Mouse (Mus musculus): ENCODE data around the gene Col16a1. TPM values are rescaled to one million over a fixed set of nuclear protein-coding genes. Genes with fewer than 3 reads are reported as not detected.
A peak's percentile ranks its signal among the peaks of the same experiment; 100 is the strongest.

Gene Col16a1
- total and polyA plus RNA-seq, 2 experiments from 2014 or later: 7.5 to 29.7 TPM

DNA sequence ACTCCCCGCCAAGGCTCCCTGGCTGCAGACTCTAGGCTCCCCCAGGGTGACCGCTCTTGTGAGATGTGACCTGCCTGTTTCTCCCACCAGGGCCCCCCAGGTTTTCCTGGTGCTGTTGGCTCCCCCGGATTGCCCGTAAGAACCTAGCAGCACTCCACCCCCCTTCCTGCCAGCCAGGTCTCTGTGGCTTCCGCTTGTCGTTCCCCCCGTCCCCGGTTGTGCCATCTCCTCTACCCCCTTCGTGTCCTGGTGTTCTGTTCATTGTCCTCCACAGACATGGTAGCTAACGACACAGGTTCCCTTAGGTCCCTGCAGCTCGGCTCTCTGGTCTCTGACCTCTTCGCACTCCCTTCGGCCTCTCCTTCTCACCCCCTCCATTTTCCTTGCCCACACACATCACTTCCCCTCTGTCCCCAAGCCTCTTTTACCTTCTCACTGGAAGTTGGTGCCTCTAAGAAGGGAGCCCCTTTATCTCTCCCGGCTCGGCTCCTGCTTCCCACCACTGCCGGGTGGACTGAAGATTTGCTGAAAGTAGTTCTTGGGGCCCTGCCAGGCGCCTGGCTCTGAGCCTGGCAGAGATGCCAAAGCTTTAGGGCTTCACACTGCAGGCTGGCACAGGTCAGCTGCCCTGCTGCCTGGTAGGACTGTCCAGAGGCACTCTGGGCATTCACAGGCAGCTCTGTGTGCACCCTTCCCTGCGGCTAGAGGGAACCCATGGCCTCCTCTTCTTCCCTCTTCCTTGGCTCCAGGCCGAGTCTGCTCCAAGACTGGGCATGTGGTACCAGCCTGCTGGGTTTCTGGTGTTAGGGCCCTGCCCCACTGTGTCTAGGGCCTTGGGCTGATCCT lies 33.9 kb downstream of the Col16a1 start:
- Histone ChIP-seq H3K9ac (no peak overlapping the region; the same call in 1 of the 2 replicates), H3K4me1 (ENCODE audit: insufficient read depth) (peaks cover 13% of the 10 kb centered on the region), H3K36me3 (ENCODE audit: insufficient read depth) (no peaks in the 10 kb centered on the region), H3K27me3 (ENCODE audit: insufficient read depth, low read length) (no peaks in the 10 kb centered on the region), H3K4me2 (ENCODE audit: low read depth) (no peak overlapping the region), H3K27ac (ENCODE audit: low read depth, low read length) (peak overlapping the region; percentile 45; the same call in 1 of the 2 replicates), H3K4me3 (ENCODE audit: low read depth, low read length) (no peak overlapping the region), H3K9me3 (ENCODE audit: low read length) (no peaks in the 10 kb centered on the region)
- ATAC-seq: peak; percentile 85
- 0 out of 2 replicates have a peak, but pooled peaks have one; percentile 25 for TF ChIP-seq CTCF (IDR thresholded peaks at IDR 0.05; ENCODE audit: low read depth)
- 49% methylated on average over 19 of the region's 19 CpGs for WGBS
- DNase-seq: peak; percentile 81

DNA sequence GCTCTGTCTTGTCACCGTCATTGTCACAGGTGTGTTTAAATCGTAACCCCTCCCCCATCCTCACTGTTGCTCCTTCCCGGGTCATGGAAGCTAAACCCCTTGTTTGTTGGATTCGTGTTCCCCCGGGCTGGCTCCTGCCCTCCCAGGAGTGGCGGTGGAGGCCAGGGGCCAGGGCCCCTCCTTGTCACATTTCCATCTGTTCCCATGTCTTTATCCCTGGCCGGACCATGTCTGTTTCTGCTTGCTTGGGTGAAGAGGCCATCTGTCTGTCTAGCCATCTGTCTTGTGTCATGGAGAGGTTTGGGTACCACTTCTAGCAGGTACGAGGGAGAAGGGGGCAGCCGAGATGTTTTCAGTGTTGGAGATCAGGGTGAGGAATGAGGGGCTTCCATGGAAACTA lies 34.6 kb downstream of the Col16a1 start:
- Histone ChIP-seq H3K4me2 (ENCODE audit: low read depth) (no peak overlapping the region), H3K4me3 (ENCODE audit: low read depth, low read length) (no peak overlapping the region), H3K9ac (no peak overlapping the region), H3K4me1 (ENCODE audit: insufficient read depth) (peaks cover 13% of the 10 kb centered on the region), H3K9me3 (ENCODE audit: low read length) (no peaks in the 10 kb centered on the region), H3K27me3 (ENCODE audit: insufficient read depth, low read length) (no peaks in the 10 kb centered on the region), H3K36me3 (ENCODE audit: insufficient read depth) (no peaks in the 10 kb centered on the region), H3K27ac (ENCODE audit: low read depth, low read length) (no peak overlapping the region)
- WGBS: 29% methylated on average over 9 of the region's 9 CpGs
- no peak for TF ChIP-seq CTCF (IDR thresholded peaks at IDR 0.05; ENCODE audit: low read depth)
- ATAC-seq: no peak
- DNase-seq: no peak

DNA sequence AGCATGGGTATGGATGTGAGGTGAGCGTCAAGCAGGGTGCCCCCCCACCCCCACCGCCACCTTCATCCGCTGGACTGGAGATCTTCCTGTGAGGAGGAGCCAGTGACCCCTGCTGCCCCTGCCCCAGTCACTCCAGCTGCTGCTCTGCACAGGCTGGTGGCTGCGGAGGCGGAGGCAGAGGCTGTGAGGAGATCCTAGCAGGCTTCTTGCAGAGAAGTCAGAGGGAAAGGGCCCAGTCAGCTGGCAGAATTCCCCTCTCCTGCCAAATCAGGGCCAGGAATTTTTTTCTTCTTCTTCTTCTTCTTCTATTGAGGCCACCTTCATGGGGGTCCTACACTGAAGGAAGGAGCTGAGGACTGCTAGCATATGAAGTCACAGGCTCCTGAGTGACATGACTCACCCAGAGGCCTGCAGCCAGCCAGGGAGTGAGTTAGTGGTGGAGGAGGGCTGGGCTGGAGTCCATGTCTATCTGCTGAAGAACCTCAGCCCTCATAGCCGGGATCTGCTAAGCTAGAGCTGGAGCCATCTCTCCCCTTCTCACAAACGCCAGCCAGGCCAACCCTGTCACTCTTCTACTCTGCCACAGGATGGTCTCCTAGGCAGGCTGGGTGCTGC lies 36.8 kb downstream of the Col16a1 start:
- no peaks in the 10 kb centered on the region for H3K36me3 ChIP-seq (ENCODE audit: insufficient read depth)
- no peak overlapping the region for H3K27ac ChIP-seq (ENCODE audit: low read depth, low read length)
- H3K4me2 ChIP-seq (ENCODE audit: low read depth): no peak overlapping the region
- 56% methylated on average over 7 of the region's 7 CpGs for WGBS
- DNase-seq (no peak), ATAC-seq (no peak)
- peaks cover 4% of the 10 kb centered on the region for H3K4me1 ChIP-seq (ENCODE audit: insufficient read depth)
- H3K4me3 ChIP-seq (ENCODE audit: low read depth, low read length): no peak overlapping the region
- H3K9me3 ChIP-seq (ENCODE audit: low read length): no peaks in the 10 kb centered on the region
- no peak for TF ChIP-seq CTCF (IDR thresholded peaks at IDR 0.05; ENCODE audit: low read depth)
- H3K27me3 ChIP-seq (ENCODE audit: insufficient read depth, low read length): peaks cover 6% of the 10 kb centered on the region; the same call in 1 of the 2 replicates
- no peak overlapping the region for H3K9ac ChIP-seq

DNA sequence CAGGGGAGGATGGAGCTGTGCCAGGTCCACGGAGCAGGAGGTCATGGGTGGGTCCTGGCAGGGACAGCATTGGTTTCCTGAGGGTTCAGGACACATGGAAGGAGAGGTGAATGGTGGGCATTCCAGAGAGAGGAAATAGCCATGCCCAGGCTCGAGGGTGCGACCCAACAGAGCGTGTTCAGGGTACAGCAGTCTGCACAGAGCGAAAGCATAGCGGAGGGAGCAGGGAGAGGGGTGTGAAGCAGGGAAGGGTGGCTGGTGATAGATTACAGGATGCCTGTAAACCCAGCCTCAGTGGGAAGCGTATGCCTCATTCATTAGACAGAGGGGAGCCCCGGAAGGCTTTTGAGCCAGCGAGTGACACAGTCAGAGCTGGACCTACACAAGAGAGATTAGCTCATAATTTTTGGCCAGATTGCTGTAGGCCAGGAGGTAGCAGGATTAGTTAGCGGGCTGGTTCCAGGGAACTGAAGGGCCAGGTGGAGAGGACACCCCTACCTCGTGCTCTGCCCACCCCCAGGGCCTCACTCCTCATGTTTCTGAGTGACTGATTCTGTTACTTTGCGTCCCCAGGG lies 37.7 kb downstream of the Col16a1 start:
- H3K9ac ChIP-seq: no peak overlapping the region
- H3K4me3 ChIP-seq (ENCODE audit: low read depth, low read length): no peak overlapping the region
- H3K36me3 ChIP-seq (ENCODE audit: insufficient read depth): no peaks in the 10 kb centered on the region
- H3K4me2 ChIP-seq (ENCODE audit: low read depth): no peak overlapping the region
- H3K9me3 ChIP-seq (ENCODE audit: low read length): no peaks in the 10 kb centered on the region
- TF ChIP-seq CTCF (IDR thresholded peaks at IDR 0.05; ENCODE audit: low read depth): no peak
- peaks cover 4% of the 10 kb centered on the region for H3K4me1 ChIP-seq (ENCODE audit: insufficient read depth)
- no peak overlapping the region for H3K27ac ChIP-seq (ENCODE audit: low read depth, low read length)
- H3K27me3 ChIP-seq (ENCODE audit: insufficient read depth, low read length): peaks cover 6% of the 10 kb centered on the region; the same call in 1 of the 2 replicates
- WGBS: 61% methylated on average over 12 of the region's 12 CpGs
- DNase-seq (no peak), ATAC-seq (no peak)

DNA sequence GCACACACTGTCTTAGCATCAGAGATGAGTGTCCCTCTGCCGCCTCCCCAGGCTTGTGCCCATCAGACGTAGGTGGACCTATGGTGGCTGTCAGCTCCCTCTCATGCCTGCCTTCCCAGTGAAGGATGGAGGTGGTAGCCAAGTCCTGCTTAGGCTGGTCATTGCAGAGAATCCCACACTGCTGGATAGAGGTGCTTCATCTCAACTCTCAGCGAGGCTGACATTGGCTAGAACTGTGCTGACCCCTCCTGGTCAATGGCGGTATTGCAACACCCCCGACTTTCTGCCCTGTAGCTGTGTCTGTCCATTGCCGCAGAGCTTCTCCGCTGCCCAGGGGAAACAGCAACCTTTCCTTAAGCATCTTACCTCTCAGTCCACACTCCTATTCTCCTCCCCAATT lies 39.7 kb downstream of the Col16a1 start:
- Histone ChIP-seq H3K9ac (no peak overlapping the region), H3K4me1 (ENCODE audit: insufficient read depth) (no peaks in the 10 kb centered on the region), H3K9me3 (ENCODE audit: low read length) (no peaks in the 10 kb centered on the region), H3K4me2 (ENCODE audit: low read depth) (no peak overlapping the region), H3K27me3 (ENCODE audit: insufficient read depth, low read length) (peaks cover 6% of the 10 kb centered on the region; the same call in 1 of the 2 replicates), H3K27ac (ENCODE audit: low read depth, low read length) (no peak overlapping the region), H3K4me3 (ENCODE audit: low read depth, low read length) (no peak overlapping the region), H3K36me3 (ENCODE audit: insufficient read depth) (no peaks in the 10 kb centered on the region)
- peak; percentile 100 for TF ChIP-seq CTCF (IDR thresholded peaks at IDR 0.05; ENCODE audit: low read depth)
- WGBS: 11% methylated on average over 7 of the region's 7 CpGs
- DNase-seq: peak; percentile 92
- peak; percentile 73 for ATAC-seq

DNA sequence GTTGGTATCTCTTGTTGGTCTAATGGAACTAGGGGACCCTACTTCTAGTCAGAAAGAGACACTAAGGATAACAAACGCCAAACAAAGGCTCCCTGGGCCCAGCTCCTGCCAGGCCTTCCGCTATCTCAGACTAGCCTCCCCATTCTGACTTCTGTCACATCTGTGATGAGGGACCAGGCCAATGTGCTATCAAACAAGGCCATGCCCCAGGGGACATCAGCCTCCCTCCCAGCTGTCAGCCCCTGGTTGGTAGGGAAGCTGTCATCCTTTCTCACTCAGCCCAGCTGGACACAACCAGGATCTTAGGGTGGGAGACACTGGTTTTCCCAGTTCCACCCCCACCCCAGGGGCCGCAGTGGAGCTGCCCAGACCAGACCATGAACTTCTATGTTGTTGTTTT lies 47.5 kb downstream of the Col16a1 start:
- no peak for TF ChIP-seq CTCF (IDR thresholded peaks at IDR 0.05; ENCODE audit: low read depth)
- WGBS: 40% methylated on average over 3 of the region's 3 CpGs
- no peak for DNase-seq
- no peaks in the 10 kb centered on the region for H3K4me1 ChIP-seq (ENCODE audit: insufficient read depth)
- H3K9ac ChIP-seq: no peak overlapping the region
- no peaks in the 10 kb centered on the region for H3K27me3 ChIP-seq (ENCODE audit: insufficient read depth, low read length)
- no peaks in the 10 kb centered on the region for H3K9me3 ChIP-seq (ENCODE audit: low read length)
- no peak overlapping the region for H3K4me3 ChIP-seq (ENCODE audit: low read depth, low read length)
- H3K36me3 ChIP-seq (ENCODE audit: insufficient read depth): no peaks in the 10 kb centered on the region
- no peak overlapping the region for H3K27ac ChIP-seq (ENCODE audit: low read depth, low read length)
- no peak for ATAC-seq
- no peak overlapping the region for H3K4me2 ChIP-seq (ENCODE audit: low read depth)

DNA sequence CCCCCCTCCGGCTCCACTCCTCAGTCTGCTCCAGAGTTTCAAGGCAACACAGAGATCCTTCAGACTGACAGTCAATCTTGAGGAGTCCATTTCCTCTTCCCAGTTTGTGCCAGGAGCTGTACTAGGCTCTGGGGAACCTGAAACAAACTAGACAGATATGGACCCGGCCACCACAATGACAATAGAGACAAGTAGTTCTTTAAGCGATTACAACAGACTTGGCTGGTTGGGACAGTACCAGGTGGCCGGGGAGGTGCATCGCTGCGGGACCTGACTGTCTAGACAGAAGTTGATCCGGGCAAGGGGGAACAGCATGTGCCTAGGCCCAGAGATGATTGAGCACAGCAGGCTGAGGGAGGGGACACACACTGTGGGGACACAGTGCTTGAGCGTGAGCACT lies 53.5 kb downstream of the Col16a1 start:
- H3K4me2 ChIP-seq (ENCODE audit: low read depth): no peak overlapping the region
- ATAC-seq (no peak), DNase-seq (no peak)
- peaks cover 4% of the 10 kb centered on the region; the same call in 1 of the 2 replicates for H3K4me1 ChIP-seq (ENCODE audit: insufficient read depth)
- no peak overlapping the region for H3K4me3 ChIP-seq (ENCODE audit: low read depth, low read length)
- H3K9me3 ChIP-seq (ENCODE audit: low read length): no peaks in the 10 kb centered on the region
- no peak overlapping the region for H3K27ac ChIP-seq (ENCODE audit: low read depth, low read length)
- WGBS: 22% methylated on average over 8 of the region's 8 CpGs
- no peaks in the 10 kb centered on the region for H3K27me3 ChIP-seq (ENCODE audit: insufficient read depth, low read length)
- H3K36me3 ChIP-seq (ENCODE audit: insufficient read depth): no peaks in the 10 kb centered on the region
- no peak for TF ChIP-seq CTCF (IDR thresholded peaks at IDR 0.05; ENCODE audit: low read depth)
- no peak overlapping the region for H3K9ac ChIP-seq
